Mouse (Mus musculus) c-Kit-positive CD71-positive TER-119-positive erythroid progenitor cells, embryonic 14.5 days (primary cell): ENCODE measurements around the gene Pygl.
"Not testable (repeated sequence)": the region's sequence is repeated elsewhere in the genome, so short reads cannot be mapped to it uniquely, and the experiment has no call there.

ENCODE experiments used
- DNase-seq: peaks from one replicate; pipeline ENCODE4 v3.0.0-alpha.2; 2013; ENCODE audit warnings: low spot score

Gene Pygl

DNA sequence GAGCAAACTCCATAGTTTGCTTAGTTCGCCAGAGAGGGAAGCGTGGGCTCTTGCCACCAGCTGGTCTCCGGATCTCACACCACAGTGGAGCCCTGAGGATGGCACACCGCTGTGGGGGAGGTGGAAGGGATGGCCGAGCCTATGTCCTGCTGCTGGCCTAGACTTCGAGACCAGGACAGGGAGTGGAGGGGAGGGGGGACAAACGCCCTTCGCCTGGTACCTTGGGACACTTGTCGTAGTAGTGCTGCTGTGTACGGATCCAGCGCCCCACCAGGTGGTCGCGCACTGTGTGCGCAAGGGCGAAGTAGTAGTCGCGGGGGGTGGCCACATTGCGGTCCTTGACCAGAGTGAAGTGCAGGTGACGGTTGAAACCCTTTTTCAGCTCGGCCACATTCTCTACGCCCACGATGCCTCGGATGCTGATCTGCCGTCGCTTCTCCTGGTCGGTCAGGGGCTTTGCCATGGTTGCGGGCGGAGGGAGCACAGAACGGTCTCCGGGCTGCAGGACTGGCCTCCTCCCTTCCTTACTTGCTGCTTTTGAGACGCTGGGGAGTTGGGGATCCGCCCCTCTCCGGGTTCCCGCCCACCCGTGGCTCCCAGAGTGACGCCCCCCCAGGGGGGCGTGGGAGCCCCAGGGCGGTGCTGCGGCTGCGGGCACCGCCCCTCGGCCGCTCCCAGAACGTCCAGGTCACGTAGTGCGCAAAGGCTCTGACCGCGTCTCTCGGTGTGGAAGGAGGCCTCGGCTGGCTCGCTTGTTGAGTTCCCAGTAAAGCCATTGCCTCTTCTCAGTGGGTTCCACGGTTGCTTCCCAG, 4.0 kb downstream of the Pygl start:
- DNase-seq, result peak; percentile 87

DNA sequence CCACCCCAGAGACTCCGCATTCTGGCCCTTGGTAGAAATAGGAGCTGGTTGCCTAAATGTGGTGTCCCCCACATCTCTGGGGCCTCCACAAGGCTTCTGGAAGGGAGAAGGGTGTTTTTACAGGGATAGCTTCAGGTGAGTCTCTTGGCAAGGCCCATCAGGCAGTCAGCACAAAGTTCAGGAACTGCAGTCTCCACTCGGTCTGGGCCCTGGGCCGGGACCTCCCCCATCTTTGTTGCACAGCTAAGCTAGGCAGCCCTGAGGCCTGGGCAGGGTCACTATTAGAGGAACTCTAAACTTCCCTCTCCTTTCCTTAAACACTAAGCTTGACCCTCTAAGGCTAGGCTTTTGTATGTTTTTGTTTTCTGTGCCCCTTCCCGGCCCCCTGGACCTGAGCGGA, 4.6 kb downstream of the Pygl start:
- DNase-seq, result no peak

DNA sequence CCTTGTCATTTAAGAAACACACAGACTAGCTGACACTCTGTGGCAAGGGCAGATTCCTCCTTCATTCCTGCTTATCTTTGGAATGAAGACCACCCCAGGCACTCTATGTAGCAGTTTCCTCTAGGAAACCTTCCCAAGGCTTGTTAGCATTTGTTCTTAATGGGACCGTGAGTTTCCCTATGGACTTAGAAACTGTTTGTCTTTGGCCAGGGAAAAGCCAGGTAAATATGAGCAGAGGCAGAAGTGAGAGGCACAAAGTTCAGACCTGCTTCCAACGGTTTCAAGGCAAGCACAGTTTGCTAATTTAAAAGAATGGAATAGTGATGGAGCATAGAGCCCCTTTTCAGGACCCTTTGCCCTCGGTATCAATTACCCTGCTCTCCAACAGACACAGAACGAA, 8.0 kb downstream of the Pygl start:
- no peak for DNase-seq

DNA sequence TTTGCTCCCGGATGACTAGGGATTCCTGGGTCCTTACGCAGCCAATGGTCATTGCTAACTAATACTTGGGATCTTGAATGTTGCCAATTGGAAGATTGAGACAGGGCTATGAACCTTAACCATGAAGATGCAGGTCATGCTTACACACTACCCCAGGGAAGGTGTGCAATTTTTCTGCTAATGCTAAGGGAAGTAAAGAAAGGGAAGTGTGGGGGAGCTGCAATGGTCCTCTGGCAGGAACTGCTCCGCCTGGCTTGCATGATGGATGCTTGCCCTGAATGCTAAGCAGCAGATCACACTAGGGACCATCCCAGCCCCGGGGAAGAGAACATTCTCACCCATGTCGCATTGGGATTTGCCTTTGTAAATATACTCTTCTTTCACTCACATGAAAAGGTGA, 9.9 kb downstream of the Pygl start:
- no peak for DNase-seq

- no peak for DNase-seq
Observed at GRCm38 (mm10) chr12:70218795-70219540, 12.3 kb downstream of the Pygl start.

- DNase-seq, result no peak
Observed at GRCm38 (mm10) chr12:70216229-70216800, 15.0 kb downstream of the Pygl start.

DNA sequence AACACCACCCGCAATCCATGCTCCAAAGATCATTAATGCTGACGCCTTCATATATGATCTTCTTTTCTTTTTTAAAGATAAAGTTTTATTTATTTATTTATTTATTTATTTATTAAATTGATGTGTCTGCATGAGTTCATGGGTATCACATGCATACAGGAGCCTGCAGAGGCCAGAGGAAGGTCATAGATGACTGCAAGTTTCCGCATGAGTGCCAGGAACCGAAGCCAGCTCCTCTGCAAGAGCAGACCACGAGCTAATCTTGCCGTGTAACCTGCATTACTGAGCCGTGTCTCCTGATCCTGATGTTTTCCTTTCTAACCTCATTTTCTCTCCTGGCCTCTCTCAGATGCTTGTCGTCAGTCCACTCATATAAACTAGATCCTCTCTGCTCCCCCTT, 17.0 kb downstream of the Pygl start:
- DNase-seq, result no peak

DNA sequence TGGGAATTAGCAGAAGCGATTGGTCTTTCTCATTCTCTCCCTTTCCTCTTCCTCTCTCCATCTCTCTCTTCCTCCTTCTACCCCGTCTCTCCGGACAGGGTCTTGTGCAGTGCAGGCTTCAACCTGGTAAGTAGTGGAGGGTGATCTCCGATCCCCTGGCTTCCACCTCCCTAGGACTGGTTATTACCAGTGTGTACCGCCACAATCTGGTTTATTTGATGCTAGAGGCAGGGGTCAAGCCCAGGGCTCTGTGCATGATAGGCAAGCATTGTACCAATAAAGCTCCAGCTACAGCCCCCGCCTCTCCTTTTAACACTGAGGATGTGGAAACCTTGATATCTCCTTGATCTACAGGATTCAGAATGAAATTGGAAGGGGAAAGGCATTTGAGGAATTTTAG, 17.7 kb downstream of the Pygl start:
- DNase-seq, result no peak

GRCm38 (mm10) chr12:70212501-70212900, 18.8 kb downstream of the Pygl start:
- DNase-seq, result no peak

- DNase-seq, result no peak
Observed at GRCm38 (mm10) chr12:70208214-70208613, 23.1 kb downstream of the Pygl start.

GRCm38 (mm10) chr12:70204433-70204832, 26.9 kb downstream of the Pygl start:
- DNase-seq, result no peak

DNA sequence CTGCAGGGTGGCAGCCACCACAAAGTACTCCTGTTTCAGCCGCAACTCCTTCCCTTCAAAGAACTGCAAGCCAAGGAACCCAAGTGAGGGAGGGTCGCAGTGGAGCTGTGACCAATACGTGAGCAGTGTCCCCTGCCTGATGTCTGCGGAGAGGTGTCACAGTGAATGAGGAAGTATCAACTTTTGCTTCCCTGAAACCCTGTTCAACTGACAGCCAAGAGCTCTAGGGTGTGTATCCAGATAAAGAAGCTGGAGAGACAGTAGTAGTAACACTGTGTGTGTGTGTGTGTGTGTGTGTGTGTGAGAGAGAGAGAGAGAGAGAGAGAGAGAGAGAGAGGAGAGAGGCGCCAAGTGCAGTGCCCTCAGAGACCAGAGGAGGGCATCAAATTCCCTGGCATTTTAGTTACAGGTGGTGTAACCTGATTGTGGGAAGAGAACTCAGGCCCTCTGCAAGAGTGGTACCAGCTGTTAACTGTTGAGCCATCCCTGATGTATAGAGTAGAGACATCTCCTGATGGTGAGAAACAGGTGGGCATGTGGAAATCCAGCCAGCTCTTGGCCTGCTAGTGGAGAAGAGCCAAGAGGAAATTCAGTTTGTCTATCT, 29.3 kb downstream of the Pygl start:
- no peak for DNase-seq

DNA sequence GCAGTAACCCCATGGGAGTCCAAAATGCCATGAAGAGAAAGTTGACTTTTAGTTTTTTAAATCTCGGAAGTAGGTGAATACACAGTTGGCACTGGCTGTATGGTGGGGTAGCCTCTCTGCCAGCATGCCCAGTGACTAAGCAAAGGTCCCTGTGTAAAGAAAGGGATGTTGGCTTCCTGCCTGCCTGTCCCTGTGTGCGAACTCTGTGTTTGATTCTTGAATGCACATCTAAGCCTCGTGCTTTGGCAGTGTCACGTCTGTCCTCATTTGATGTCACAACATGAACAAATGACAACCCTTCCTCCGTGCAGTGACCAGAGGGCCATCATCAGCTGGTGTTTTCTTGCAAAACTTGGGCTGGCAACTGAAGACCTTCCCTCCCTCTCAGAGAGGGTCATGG, 34.9 kb downstream of the Pygl start:
- DNase-seq, result no peak

GRCm38 (mm10) chr12:70195426-70195825, 35.9 kb downstream of the Pygl start:
- no peak for DNase-seq

DNA sequence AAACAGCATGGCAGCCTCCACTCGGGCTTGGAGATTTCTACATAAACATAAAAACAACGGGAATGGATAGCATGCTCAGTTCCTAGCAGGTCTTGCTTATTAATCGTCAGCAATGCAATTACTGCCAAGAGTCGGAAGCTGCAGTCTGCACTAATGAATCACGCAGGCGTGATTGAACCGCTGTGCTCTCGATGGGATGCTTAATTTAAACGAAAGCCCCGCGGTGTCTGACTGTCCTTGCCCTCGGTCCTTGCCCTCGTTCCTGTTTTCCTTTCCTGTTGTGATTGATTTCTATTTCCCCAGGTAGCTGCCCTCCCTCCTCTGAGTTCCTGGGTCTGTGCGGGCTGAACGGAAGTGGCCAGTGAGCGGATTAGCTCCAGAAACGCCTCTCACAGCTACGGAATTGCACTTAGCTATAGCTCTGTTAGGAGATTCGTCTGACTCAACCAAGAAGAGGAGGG, 39.0 kb downstream of the Pygl start:
- no peak for DNase-seq

GRCm38 (mm10) chr12:70184173-70184783, 47.0 kb downstream of the Pygl start:
- DNase-seq, result no peak

- not testable (repeated sequence) for DNase-seq
Observed at GRCm38 (mm10) chr12:70183507-70183906, 47.8 kb downstream of the Pygl start.

DNA sequence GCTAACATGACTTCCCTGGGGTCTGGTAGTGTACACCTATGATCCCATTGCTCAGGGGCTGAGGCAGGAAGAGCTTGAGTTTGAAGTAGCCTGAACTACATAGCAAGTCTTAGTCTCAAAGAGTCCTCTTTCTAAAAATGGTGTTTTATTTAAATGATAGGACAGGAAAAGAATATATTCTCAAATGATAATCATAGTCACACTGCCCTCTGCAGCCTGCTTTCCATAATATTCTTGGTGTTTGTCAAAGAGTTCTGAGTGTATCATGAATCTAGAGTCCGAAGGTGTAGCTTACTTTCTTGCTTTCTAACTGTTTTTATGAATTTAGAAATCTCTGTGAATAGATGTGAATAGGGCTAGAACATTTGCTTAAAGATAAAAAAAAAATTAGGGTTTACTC, 61.3 kb downstream of the Pygl start:
- DNase-seq, result no peak

- no peak for DNase-seq
Observed at GRCm38 (mm10) chr12:70167950-70168349, 63.3 kb downstream of the Pygl start.

DNA sequence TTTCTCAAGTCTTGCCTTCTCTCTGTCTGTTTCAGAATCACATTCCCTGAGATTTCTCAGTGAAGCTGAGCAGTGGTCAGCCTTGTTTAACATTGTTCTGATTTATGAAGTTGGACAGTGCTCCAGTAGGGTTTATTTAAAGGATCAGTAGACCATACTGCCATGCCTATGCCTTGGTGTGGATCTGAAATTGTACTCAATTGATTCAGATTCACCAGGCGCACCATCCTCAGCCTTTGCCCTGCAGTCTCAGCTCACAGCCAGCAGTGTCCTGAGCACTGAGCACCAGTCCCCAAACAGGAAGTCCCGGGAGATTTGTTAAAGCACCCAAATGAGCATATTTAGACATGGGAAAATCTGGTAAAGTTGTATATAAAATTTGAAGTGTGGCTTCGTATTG, 66.5 kb downstream of the Pygl start:
- no peak for DNase-seq

GRCm38 (mm10) chr12:70161057-70161456, 70.2 kb downstream of the Pygl start:
- no peak for DNase-seq
